Mouse (Mus musculus) CH12.LX (cell line): Measurements from ENCODE around the gene Cdk4. TPM values are rescaled to one million over a fixed set of nuclear protein-coding genes. Genes with fewer than 3 reads are reported as not detected.

Experiments
- DNase-seq: peaks from one replicate; pipeline ENCODE4 v3.0.0-alpha.2; 2013; ENCODE audit errors: extremely low read depth
- H3K27ac ChIP-seq: 2 replicates; pipeline ENCODE4 v1.5.1; 2012; ENCODE audit warnings: low read depth, mild to moderate bottlenecking, control low read depth, moderate library complexity; ENCODE audit not compliant: insufficient read depth
- H3K27me3 ChIP-seq: replicated peaks from 2 replicates; pipeline ENCODE3; 2012; ENCODE audit warnings: inconsistent platforms
- H3K36me3 ChIP-seq, 2 experiments: replicated peaks in 1 of 2; 2 replicates each; pipeline versions ENCODE3 to v1.6.1; 2012; ENCODE audit warnings: inconsistent platforms in 1 of 2, low read length in 1 of 2, mild to moderate bottlenecking in 1 of 2, mixed read lengths in 1 of 2, moderate library complexity in 1 of 2; ENCODE audit not compliant: control insufficient read depth in 1 of 2, insufficient read depth in 1 of 2
- H3K4me1 ChIP-seq, 2 experiments: 2 replicates each; pipeline ENCODE4 v1.6.1; 2012; ENCODE audit warnings: inconsistent platforms in 1 of 2, moderate library complexity in 1 of 2; ENCODE audit not compliant: insufficient read depth in 2 of 2, control insufficient read depth in 1 of 2
- H3K4me2 ChIP-seq: 2 replicates; pipeline ENCODE4 v1.6.1; 2012; ENCODE audit warnings: low read depth, mild to moderate bottlenecking, control low read depth; ENCODE audit not compliant: poor library complexity, insufficient read depth, severe bottlenecking
- H3K4me3 ChIP-seq, 3 experiments: fragments of 150-350 bp in 1 of 3; sonication (generic) in 1 of 3; replicated peaks in 1 of 3; 2 replicates each; pipeline versions ENCODE3 to v1.5.1; 2011 to 2012; ENCODE audit warnings: low read depth in 2 of 3, low read length in 2 of 3, mild to moderate bottlenecking in 2 of 3, moderate library complexity in 2 of 3, control low read depth in 1 of 3, improper control_type of control experiment in 1 of 3, inconsistent platforms in 1 of 3, mixed read lengths in 1 of 3; ENCODE audit not compliant: poor library complexity in 1 of 3
- H3K79me2 ChIP-seq: replicated peaks from 2 replicates; pipeline ENCODE4 v1.6.1; 2012; ENCODE audit warnings: mild to moderate bottlenecking, moderate library complexity; ENCODE audit not compliant: control insufficient read depth, poor library complexity, insufficient read depth, severe bottlenecking; ENCODE audit errors: extremely low read depth
- H3K9ac ChIP-seq: 2 replicates; pipeline ENCODE4 v1.6.1; 2012; ENCODE audit warnings: low read depth, mild to moderate bottlenecking, control low read depth, moderate library complexity; ENCODE audit not compliant: insufficient read depth
- H3K9me3 ChIP-seq: replicated peaks from 2 replicates; pipeline ENCODE3; 2012; ENCODE audit warnings: low read length, inconsistent platforms, mixed read lengths
- CHD1 ChIP-seq: IDR thresholded peaks from 2 replicates; pipeline ENCODE4 v1.6.1; 2012; ENCODE audit warnings: low read depth, low read length, improper control_type of control experiment, inconsistent platforms
- CHD2 ChIP-seq: IDR thresholded peaks from 2 replicates; pipeline ENCODE4 v1.6.1; 2011; ENCODE audit warnings: low read length, improper control_type of control experiment
- CTCF ChIP-seq, 2 experiments: IDR thresholded peaks in 1 of 2; conservative IDR thresholded peaks in 1 of 2; 2 replicates each; pipeline ENCODE4 v1.5.1; 2011 to 2012; ENCODE audit warnings: low read depth in 2 of 2, low read length in 2 of 2, improper control_type of control experiment in 1 of 2, inconsistent platforms in 1 of 2, mild to moderate bottlenecking in 1 of 2, moderate library complexity in 1 of 2
- ELF1 ChIP-seq: IDR thresholded peaks from 2 replicates; pipeline ENCODE4 v1.6.1; 2014; ENCODE audit warnings: low read depth, mild to moderate bottlenecking, inconsistent platforms, low read length, improper control_type of control experiment
- EP300 ChIP-seq: IDR thresholded peaks from 2 replicates; pipeline ENCODE4 v1.6.1; 2011; ENCODE audit warnings: low read length, improper control_type of control experiment
- ETS1 ChIP-seq: conservative IDR thresholded peaks from 2 replicates; pipeline ENCODE4 v1.6.1; 2012; ENCODE audit warnings: low read depth, mild to moderate bottlenecking, inconsistent platforms, low read length, improper control_type of control experiment, moderate library complexity
- GABPA ChIP-seq: IDR thresholded peaks from 2 replicates; pipeline ENCODE4 v1.6.1; 2012; ENCODE audit warnings: low read depth, low read length, improper control_type of control experiment, inconsistent platforms; ENCODE audit not compliant: insufficient replicate concordance
- HCFC1 ChIP-seq: IDR thresholded peaks from 2 replicates; pipeline ENCODE4 v1.6.1; 2012; ENCODE audit warnings: low read depth, mild to moderate bottlenecking, inconsistent platforms, low read length, improper control_type of control experiment
- IRF4 ChIP-seq: IDR thresholded peaks from 2 replicates; pipeline ENCODE4 v1.6.1; 2014; ENCODE audit warnings: low read depth, mild to moderate bottlenecking, inconsistent platforms, low read length, improper control_type of control experiment
- JUN ChIP-seq: IDR thresholded peaks from 2 replicates; pipeline ENCODE4 v1.6.1; 2011; ENCODE audit warnings: low read depth, mild to moderate bottlenecking, low read length, improper control_type of control experiment, moderate library complexity; ENCODE audit not compliant: insufficient read depth
- MAFK ChIP-seq: IDR thresholded peaks from 2 replicates; pipeline ENCODE4 v1.6.1; 2011; ENCODE audit warnings: low read length, improper control_type of control experiment; ENCODE audit not compliant: insufficient replicate concordance
- MXI1 ChIP-seq: IDR thresholded peaks from 2 replicates; pipeline ENCODE4 v1.6.1; 2011; ENCODE audit warnings: mild to moderate bottlenecking, low read depth, low read length, improper control_type of control experiment
- MYC ChIP-seq: IDR thresholded peaks from 2 replicates; pipeline ENCODE4 v1.6.1; 2011; ENCODE audit warnings: low read depth, mild to moderate bottlenecking, improper control_type of control experiment, low read length
- TCF12 ChIP-seq: IDR thresholded peaks from 2 replicates; pipeline ENCODE4 v1.6.1; 2014; ENCODE audit warnings: low read depth, mild to moderate bottlenecking, inconsistent platforms, low read length, improper control_type of control experiment
- ZC3H11A ChIP-seq: IDR thresholded peaks from 2 replicates; pipeline ENCODE4 v1.6.1; 2012; ENCODE audit warnings: low read depth, mild to moderate bottlenecking, inconsistent platforms, low read length, improper control_type of control experiment
- ZKSCAN1 ChIP-seq: IDR thresholded peaks from 2 replicates; pipeline ENCODE4 v1.6.1; 2012; ENCODE audit warnings: low read depth, inconsistent platforms, low read length, improper control_type of control experiment, borderline replicate concordance
- ZMIZ1 ChIP-seq: IDR thresholded peaks from 2 replicates; pipeline ENCODE4 v1.6.1; 2012; ENCODE audit warnings: low read depth, mild to moderate bottlenecking, inconsistent platforms, low read length, improper control_type of control experiment
- dilution Hi-C: fragments of 300-500 bp; cut with MboI; formaldehyde crosslinking; loops from 2 replicates; pipeline ENCODE4 v1.14.3; 2020; ENCODE audit warnings: low sequenced_read_pairs; ENCODE audit not compliant: extremely low pct_unique_long_range_greater_than_20kb, extremely low pct_ligation_motif_present
- in situ Hi-C: fragments of 300-500 bp; cut with MboI; formaldehyde crosslinking; loops from 3 replicates; pipeline ENCODE4 v1.14.3; 2019; ENCODE audit warnings: low sequenced_read_pairs, low pct_ligation_motif_present, low pct_unique_long_range_greater_than_20kb, mixed read lengths
- polyA plus RNA-seq: library from polyadenylated mRNA; unstranded; fragments of >175 nt; gene quantifications from 2 replicates; pipeline ENCODE4 v1.2.1, GENCODE M21; 2012; ENCODE audit warnings: low read depth; ENCODE audit not compliant: insufficient read length
- total RNA-seq, 2 experiments: library from RNA; depleted of rRNA; stranded (reverse); fragments of 300-350 nt in 1 of 2; fragments of >200 nt in 1 of 2; gene quantifications; 2 replicates each; pipeline ENCODE4 v1.2.3; 2012 to 2014

Gene Cdk4
- total and polyA plus RNA-seq, 3 experiments, result 257 to 921 (median 864) TPM

GRCm38 (mm10) chr10:127099191-127099590 lies 35.9 kb downstream of the Cdk4 start:
- in situ Hi-C loops (no loop called here), dilution Hi-C loops (no loop called here)
- peaks cover 0 to 20% of the 10 kb centered on the region in 2 experiments; a peak in 2 of 4 replicates for H3K4me1 ChIP-seq
- no peaks in the 10 kb centered on the region for H3K9me3 ChIP-seq
- H3K27ac ChIP-seq, result no peak overlapping the region
- H3K4me3 ChIP-seq, result no peak overlapping the region
- no peak overlapping the region for H3K9ac ChIP-seq
- peaks cover 67 to 86% of the 10 kb centered on the region in 2 experiments for H3K36me3 ChIP-seq
- no peaks in the 10 kb centered on the region for H3K27me3 ChIP-seq
- H3K79me2 ChIP-seq, result no peaks in the 10 kb centered on the region
- no peak overlapping the region for H3K4me2 ChIP-seq
- DNase-seq, result no peak
- TF ChIP-seq GABPA, result no peak
- TF ChIP-seq EP300, result no peak
- no peak for TF ChIP-seq ZC3H11A
- no peak for TF ChIP-seq ELF1
- no peak for TF ChIP-seq HCFC1
- no peak for TF ChIP-seq CTCF (conservative IDR thresholded peaks at IDR 0.05 in 1 of 2, IDR thresholded peaks at IDR 0.05 in 1 of 2; ENCODE audit: low read depth in 2 of 2, low read length in 2 of 2)
- no peak for TF ChIP-seq MAFK
- TF ChIP-seq ZKSCAN1, result no peak
- no peak for TF ChIP-seq TCF12
- TF ChIP-seq CHD1, result no peak
- TF ChIP-seq CHD2, result no peak
- no peak for TF ChIP-seq MXI1
- TF ChIP-seq ETS1, result no peak
- no peak for TF ChIP-seq IRF4

- H3K4me2 ChIP-seq, result no peak overlapping the region
- in situ Hi-C loops, result no loop called here
- no peak overlapping the region for H3K27ac ChIP-seq
- no peaks in the 10 kb centered on the region for H3K9me3 ChIP-seq
- dilution Hi-C loops, result no loop called here
- no peak overlapping the region for H3K4me3 ChIP-seq
- H3K4me1 ChIP-seq, result peaks cover 0 to 21% of the 10 kb centered on the region in 2 experiments; a peak in 2 of 4 replicates
- no peak for DNase-seq
- H3K27me3 ChIP-seq, result no peaks in the 10 kb centered on the region
- no peak overlapping the region for H3K9ac ChIP-seq
- TF ChIP-seq ZKSCAN1, result no peak
- no peak for TF ChIP-seq CHD1
- no peak for TF ChIP-seq ZMIZ1
- TF ChIP-seq TCF12, result no peak
- no peak for TF ChIP-seq GABPA
- TF ChIP-seq HCFC1, result no peak
- no peak for TF ChIP-seq JUN
- TF ChIP-seq MYC, result no peak
- H3K36me3 ChIP-seq, result peaks cover 61 to 81% of the 10 kb centered on the region in 2 experiments
- H3K79me2 ChIP-seq, result no peaks in the 10 kb centered on the region
Observed at GRCm38 (mm10) chr10:127099868-127100267, 36.5 kb downstream of the Cdk4 start.
